Mouse (Mus musculus) hindbrain, embryonic 16.5 days (tissue): ENCODE measurements around the gene Map1lc3b. TPM values are rescaled to one million over a fixed set of nuclear protein-coding genes. Genes with fewer than 3 reads are reported as not detected.

Experiments used
- ATAC-seq: fragments of 200-750 bp; cut with Nextera tagmentation; 2 replicates; pipeline ENCODE4 v1.8.0; 2017; ENCODE audit warnings: moderate TSS enrichment, moderate library complexity
- H3K27ac ChIP-seq: fragments of 300-500 bp; sonication (generic); 2 replicates; pipeline ENCODE4 v1.5.1; 2014; ENCODE audit warnings: low read depth, mild to moderate bottlenecking, control low read depth, low read length, moderate library complexity
- H3K27me3 ChIP-seq: fragments of 300-500 bp; sonication (generic); replicated peaks from 2 replicates; pipeline ENCODE4 v1.6.1; 2014; ENCODE audit warnings: low read length; ENCODE audit not compliant: control insufficient read depth, insufficient read depth
- H3K36me3 ChIP-seq: fragments of 300-500 bp; sonication (generic); 2 replicates; pipeline ENCODE4 v1.6.1; 2014; ENCODE audit warnings: mild to moderate bottlenecking, low read length, moderate library complexity, mixed read lengths; ENCODE audit not compliant: control insufficient read depth, insufficient read depth
- H3K4me1 ChIP-seq: fragments of 300-500 bp; sonication (generic); 2 replicates; pipeline ENCODE4 v1.6.1; 2014; ENCODE audit warnings: low read depth, low read length; ENCODE audit not compliant: control insufficient read depth, insufficient read depth
- H3K4me2 ChIP-seq: fragments of 300-500 bp; sonication (generic); 2 replicates; pipeline ENCODE4 v1.6.1; 2014; ENCODE audit warnings: mild to moderate bottlenecking, low read length, control low read depth, moderate library complexity
- H3K4me3 ChIP-seq: fragments of 300-500 bp; sonication (generic); 2 replicates; pipeline ENCODE4 v1.5.1; 2014; ENCODE audit warnings: mild to moderate bottlenecking, low read length, control low read depth, moderate library complexity
- H3K9ac ChIP-seq: fragments of 300-500 bp; sonication (generic); 2 replicates; pipeline ENCODE4 v1.6.1; 2014; ENCODE audit warnings: low read depth, mild to moderate bottlenecking, control low read depth, low read length, moderate library complexity
- H3K9me3 ChIP-seq: fragments of 300-500 bp; sonication (generic); 2 replicates; pipeline ENCODE4 v1.6.1; 2014; ENCODE audit warnings: mild to moderate bottlenecking, low read length, moderate library complexity; ENCODE audit not compliant: control insufficient read depth
- WGBS: fragments of 180-500 bp; shearing (Covaris S2); extraction: QIAGEN DNeasy Blood & Tissue Kit; methylation state at CpG from one replicate; pipeline ENCODE4 v1.1.7; 2014; 5-methylcytosine and 5-hydroxymethylcytosine counted together
- polyA plus RNA-seq: library from polyadenylated mRNA; unstranded; fragments of >200 nt; fragmentation: Nextera tagmentation; extraction: Ambion mirVana; gene quantifications from 2 replicates; pipeline ENCODE4 v1.2.1, GENCODE M21; 2015

Map1lc3b gene
- polyA plus RNA-seq, 1 experiment from 2014 or later: 365 TPM

DNA sequence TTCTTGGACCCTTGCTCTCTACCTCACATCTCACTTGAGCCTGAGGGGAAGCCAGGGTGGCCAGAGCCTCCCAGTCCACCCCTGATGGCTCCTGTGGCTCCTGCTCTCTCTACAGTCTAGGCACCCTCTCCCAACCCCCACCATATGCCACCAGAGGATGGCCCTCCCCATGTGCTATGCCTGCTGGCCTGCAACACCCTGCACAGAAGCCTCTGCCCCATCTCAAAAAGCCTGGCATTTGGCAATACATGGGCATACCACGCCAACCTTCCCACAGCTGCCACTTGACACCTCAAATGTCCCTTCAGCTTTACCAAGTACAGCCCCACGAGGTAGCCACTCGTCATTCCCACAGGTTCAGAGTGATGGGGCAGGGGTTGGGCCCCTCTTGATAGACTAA lies 52.6 kb downstream of the Map1lc3b start:
- no peaks in the 10 kb centered on the region for H3K27me3 ChIP-seq
- H3K9ac ChIP-seq: 0 out of 2 replicates have a peak overlapping the region, but pooled peaks have one; percentile 27
- 63% methylated on average over 3 of the region's 3 CpGs for WGBS
- H3K27ac ChIP-seq: no peak overlapping the region
- peaks cover 58% of the 10 kb centered on the region for H3K4me1 ChIP-seq
- H3K4me3 ChIP-seq: no peak overlapping the region
- no peak overlapping the region for H3K4me2 ChIP-seq
- no peaks in the 10 kb centered on the region for H3K36me3 ChIP-seq
- no peaks in the 10 kb centered on the region for H3K9me3 ChIP-seq
- ATAC-seq: no peak; the same call in 1 of the 2 replicates

- Histone ChIP-seq H3K9ac (no peak overlapping the region), H3K4me3 (no peak overlapping the region), H3K4me2 (no peak overlapping the region), H3K27ac (peak overlapping the region; percentile 57; the same call in 1 of the 2 replicates), H3K27me3 (no peaks in the 10 kb centered on the region), H3K36me3 (no peaks in the 10 kb centered on the region), H3K9me3 (no peaks in the 10 kb centered on the region), H3K4me1 (peaks cover 64% of the 10 kb centered on the region)
- WGBS: 47% methylated on average over 11 of the region's 11 CpGs
- no peak for ATAC-seq
These were observed 53.2 kb downstream of the Map1lc3b start for GRCm38 (mm10) chr8:121643384-121643783.

DNA sequence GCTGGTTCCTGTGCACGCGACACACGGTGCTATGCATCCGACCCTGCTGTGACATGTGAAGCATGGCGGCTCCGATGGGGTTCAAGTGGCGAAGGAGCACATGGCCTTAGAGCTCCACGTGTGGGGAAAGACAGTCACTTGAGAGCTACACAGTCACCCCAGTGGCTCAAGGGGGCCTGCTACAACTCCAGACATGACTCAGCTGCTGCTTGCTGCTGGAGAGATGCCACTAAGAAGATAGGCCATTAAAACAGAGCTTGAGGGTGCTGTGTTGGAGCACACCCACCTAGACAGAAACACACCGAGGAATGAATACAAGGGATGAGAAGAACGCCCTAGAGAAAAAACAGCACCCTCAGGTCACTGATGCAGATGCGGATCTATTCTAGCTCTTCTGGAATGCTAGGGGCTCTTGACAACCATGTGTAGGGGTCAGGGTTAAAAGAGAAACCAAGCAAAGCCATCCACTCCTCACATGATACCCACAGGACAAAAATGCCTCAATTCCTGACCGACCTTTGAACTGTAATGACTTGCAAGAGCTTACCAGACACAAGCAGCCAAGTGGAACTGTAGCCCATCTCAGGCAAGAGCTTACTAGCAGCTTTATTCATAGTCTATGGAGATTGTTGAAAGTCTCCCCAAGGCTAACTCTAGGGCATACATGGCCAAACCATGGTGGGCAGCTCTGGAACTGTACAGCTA lies 57.5 kb downstream of the Map1lc3b start:
- no peak overlapping the region for H3K27ac ChIP-seq
- H3K36me3 ChIP-seq: 0 out of 2 replicates have a peak, but pooled peaks cover 2% of the 10 kb centered on the region
- 78% methylated on average over 12 of the region's 12 CpGs for WGBS
- no peak overlapping the region for H3K4me3 ChIP-seq
- H3K4me1 ChIP-seq: peaks cover 78% of the 10 kb centered on the region
- H3K9me3 ChIP-seq: no peaks in the 10 kb centered on the region
- no peaks in the 10 kb centered on the region for H3K27me3 ChIP-seq
- H3K4me2 ChIP-seq: no peak overlapping the region
- H3K9ac ChIP-seq: no peak overlapping the region
- ATAC-seq: no peak

Other genes with a start within 250 kb of the Map1lc3b start
- not detected in 2 replicates for gene 1700018B08Rik, start 46.0 kb upstream of the Map1lc3b start, polyA plus RNA-seq
- 37.0 and 37.5 TPM in 2 replicates for gene Fbxo31, start 11.6 kb upstream of the Map1lc3b start, polyA plus RNA-seq
- gene Zcchc14, start 62.5 kb downstream of the Map1lc3b start, polyA plus RNA-seq: 19.3 and 20.9 TPM in 2 replicates
- 106 and 118 TPM in 2 replicates for gene Jph3, start 139.3 kb downstream of the Map1lc3b start, polyA plus RNA-seq
- gene Klhdc4, start 239.2 kb downstream of the Map1lc3b start, polyA plus RNA-seq: 42.1 and 44.5 TPM in 2 replicates